Mouse (Mus musculus) lung, adult 2 months (tissue): ENCODE data around the gene Bcas3.

Experiments
- CTCF ChIP-seq: fragments of 200-500 bp; IDR thresholded peaks from 2 replicates; pipeline ENCODE4 v1.5.1; 2011; ENCODE audit warnings: mild to moderate bottlenecking, low read length, control low read depth; ENCODE audit not compliant: insufficient read depth
- POLR2A ChIP-seq: fragments of 200-500 bp; IDR thresholded peaks from 2 replicates; pipeline ENCODE4 v1.6.1; 2011; ENCODE audit warnings: low read depth, mild to moderate bottlenecking, control low read depth, low read length, borderline replicate concordance; ENCODE audit errors: extremely low read depth

DNA sequence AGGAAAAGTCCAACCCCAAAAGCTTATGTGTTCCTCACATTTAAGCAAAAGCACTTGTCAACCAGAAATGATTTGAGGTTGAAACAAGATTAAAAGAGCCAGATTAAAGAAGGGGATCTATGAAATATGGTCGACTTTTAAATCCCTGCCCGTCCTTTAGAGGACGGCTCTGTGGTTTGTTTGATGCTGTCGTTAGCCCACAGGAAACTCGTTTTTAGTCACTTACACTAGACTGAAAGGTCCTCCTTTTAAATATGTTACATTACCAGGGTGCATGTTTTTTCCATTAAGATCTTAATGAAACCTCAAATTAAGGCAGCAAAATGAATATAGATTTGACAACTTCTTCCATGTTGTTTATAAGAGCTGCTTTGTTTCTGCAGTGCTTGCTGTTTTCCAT, 192.6 kb downstream of the Bcas3 start:
- TF ChIP-seq CTCF, result no peak
- TF ChIP-seq POLR2A, result no peak
